Mouse (Mus musculus) hindbrain, postnatal 0 days (tissue): ENCODE results near the gene Rln3. TPM values are rescaled to one million over a fixed set of nuclear protein-coding genes. Genes with fewer than 3 reads are reported as not detected.

Experiments
- ATAC-seq: fragments of 200-750 bp; cut with Nextera tagmentation; 2 replicates; pipeline ENCODE4 v1.8.0; 2017; ENCODE audit warnings: mild to moderate bottlenecking, moderate TSS enrichment, moderate library complexity
- DNase-seq: peaks from one replicate; pipeline ENCODE4 v3.0.0-alpha.2; 2015; ENCODE audit warnings: low spot score
- H3K27ac ChIP-seq: fragments of 300-500 bp; sonication (generic); 2 replicates; pipeline ENCODE4 v1.5.1; 2014; ENCODE audit warnings: mild to moderate bottlenecking
- H3K27me3 ChIP-seq: fragments of 300-500 bp; sonication (generic); 2 replicates; pipeline ENCODE4 v1.6.1; 2014; ENCODE audit warnings: low read length, mixed read lengths; ENCODE audit not compliant: insufficient read depth
- H3K36me3 ChIP-seq: fragments of 300-500 bp; sonication (generic); 2 replicates; pipeline ENCODE4 v1.6.1; 2014; ENCODE audit warnings: low read length, mixed read lengths; ENCODE audit not compliant: insufficient read depth
- H3K4me1 ChIP-seq: fragments of 300-500 bp; sonication (generic); 2 replicates; pipeline ENCODE4 v1.6.1; 2014; ENCODE audit warnings: antibody characterized with exemption, low read length, mixed read lengths; ENCODE audit not compliant: insufficient read depth
- H3K4me2 ChIP-seq: fragments of 300-500 bp; sonication (generic); 2 replicates; pipeline ENCODE4 v1.6.1; 2014; ENCODE audit warnings: low read depth, mild to moderate bottlenecking, low read length, moderate library complexity, mixed read lengths
- H3K4me3 ChIP-seq: fragments of 300-500 bp; sonication (generic); 2 replicates; pipeline ENCODE4 v1.5.1; 2014; ENCODE audit warnings: low read length
- H3K9ac ChIP-seq: fragments of 300-500 bp; sonication (generic); replicated peaks from 2 replicates; pipeline ENCODE4 v1.6.1; 2014; ENCODE audit warnings: mild to moderate bottlenecking, low read length, moderate library complexity, mixed read lengths
- H3K9me3 ChIP-seq: fragments of 300-500 bp; sonication (generic); 2 replicates; pipeline ENCODE4 v1.6.1; 2016; ENCODE audit warnings: low read length, mixed read lengths
- CTCF ChIP-seq: IDR thresholded peaks from 2 replicates; pipeline ENCODE4 v1.5.1; 2016; ENCODE audit warnings: antibody characterized with exemption, control low read depth, low read depth
- WGBS: fragments of 180-500 bp; shearing (Covaris S2); extraction: QIAGEN DNeasy Blood & Tissue Kit; methylation state at CpG from one replicate; pipeline ENCODE4 v1.1.7; 2014; 5-methylcytosine and 5-hydroxymethylcytosine counted together
- polyA plus RNA-seq: library from polyadenylated mRNA; unstranded; fragments of >200 nt; fragmentation: Nextera tagmentation; extraction: Ambion mirVana; gene quantifications from 2 replicates; pipeline ENCODE4 v1.2.1, GENCODE M21; 2015
- total RNA-seq: library from RNA; depleted of rRNA; stranded (reverse); fragments of >200 nt; gene quantifications from 2 replicates; pipeline ENCODE4 v1.2.3, GENCODE M21; 2014

Gene Rln3
- total and polyA plus RNA-seq, 2 experiments from 2014 or later, result 6.6 to 18.8 TPM

- Histone ChIP-seq H3K9me3 (no peaks in the 10 kb centered on the region), H3K27ac (peak within 1 kb of the TSS; percentile 96), H3K4me1 (peaks cover 25% of the 10 kb centered on the region), H3K27me3 (no peaks in the 10 kb centered on the region), H3K4me3 (peak within 1 kb of the TSS; percentile 93), H3K9ac (peak within 1 kb of the TSS; percentile 87), H3K4me2 (peak within 1 kb of the TSS; percentile 66), H3K36me3 (no peaks in the 10 kb centered on the region)
- DNase-seq (peak; percentile 100), ATAC-seq (peak; percentile 98)
- WGBS, result under 1% methylated on average over 50 of the region's 51 CpGs
- no peak for TF ChIP-seq CTCF
Measured at GRCm38 (mm10) chr8:84066291-84066930, 21.6 kb upstream of the Rln3 start, which contains the start of gene Rfx1. Rfx1 (plus strand) TSS chr8:84066834.

DNA sequence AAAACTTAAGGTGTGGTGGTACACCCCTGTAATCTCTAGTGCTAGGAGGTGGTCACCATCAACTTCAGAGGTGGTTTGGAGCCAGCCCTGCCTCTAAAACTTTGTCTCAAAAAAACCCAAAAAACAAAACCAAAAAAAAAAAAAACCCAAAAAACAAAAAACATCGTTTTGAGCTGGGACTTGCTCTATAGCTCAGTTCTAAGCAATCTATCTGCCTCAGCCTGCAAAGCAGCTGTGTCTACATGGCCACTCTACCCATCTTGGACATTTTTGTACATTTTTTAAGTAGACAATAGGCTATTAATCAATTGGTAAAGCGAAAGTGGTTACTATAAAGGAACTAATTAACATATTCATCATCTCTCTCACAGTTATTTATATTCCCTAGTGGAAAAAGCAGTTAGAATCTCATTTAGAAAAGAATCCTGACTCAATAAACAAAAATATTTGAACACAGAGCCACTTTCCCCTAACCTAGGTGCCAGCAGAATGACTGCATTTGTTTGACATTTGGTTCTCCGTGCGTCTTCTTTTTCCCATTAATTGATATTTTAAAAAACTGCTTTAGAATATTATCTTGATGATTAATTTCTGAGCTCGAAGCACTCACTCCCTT lies 20.8 kb upstream of the Rln3 start:
- Histone ChIP-seq H3K27me3 (no peaks in the 10 kb centered on the region), H3K27ac (peak overlapping the region; percentile 78), H3K4me2 (peak overlapping the region; percentile 66), H3K4me1 (peaks cover 19% of the 10 kb centered on the region), H3K9me3 (no peaks in the 10 kb centered on the region), H3K9ac (peak overlapping the region; percentile 53), H3K36me3 (no peaks in the 10 kb centered on the region), H3K4me3 (peak overlapping the region; percentile 93)
- 19% methylated on average over 5 of the region's 5 CpGs for WGBS
- no peak for TF ChIP-seq CTCF
- ATAC-seq, result no peak
- no peak for DNase-seq

DNA sequence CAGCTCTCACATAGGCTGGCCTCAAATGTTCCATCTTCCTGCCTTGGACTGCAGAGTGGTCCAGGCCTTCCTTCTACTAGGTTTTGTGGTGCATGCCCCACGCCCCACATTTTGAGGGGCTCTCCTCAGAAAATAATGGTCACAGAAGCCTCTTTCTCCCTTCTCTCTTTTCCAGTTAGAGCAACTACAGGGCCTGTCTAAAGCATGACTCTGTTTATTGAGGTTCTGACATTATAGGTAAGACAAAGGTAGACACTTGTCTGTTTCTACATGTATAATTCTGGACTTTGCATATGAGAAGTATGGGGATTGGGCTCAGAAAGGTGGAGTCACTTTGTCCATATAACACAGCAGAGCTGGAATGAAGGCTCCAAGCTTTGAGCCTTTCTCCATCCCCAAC lies 20.2 kb upstream of the Rln3 start, which contains the start of gene Gm10643:
TSS of gene Gm10643 (minus strand) at position 101 of the 400 bp plus-strand sequence.
- peak within 1 kb of the TSS; percentile 78 for H3K27ac ChIP-seq
- H3K9me3 ChIP-seq, result no peaks in the 10 kb centered on the region
- DNase-seq (no peak), ATAC-seq (no peak)
- TF ChIP-seq CTCF, result no peak
- no peaks in the 10 kb centered on the region for H3K36me3 ChIP-seq
- peaks cover 15% of the 10 kb centered on the region for H3K4me1 ChIP-seq
- peak within 1 kb of the TSS; percentile 53 for H3K9ac ChIP-seq
- 100% methylated on average over 1 of the region's 1 CpGs for WGBS
- no peaks in the 10 kb centered on the region for H3K27me3 ChIP-seq
- peak within 1 kb of the TSS; percentile 66 for H3K4me2 ChIP-seq
- H3K4me3 ChIP-seq, result peak within 1 kb of the TSS; percentile 93

- no peak for DNase-seq
- no peak for ATAC-seq
- Histone ChIP-seq H3K4me3 (no peak overlapping the region), H3K4me2 (no peak overlapping the region), H3K27me3 (no peaks in the 10 kb centered on the region), H3K36me3 (no peaks in the 10 kb centered on the region), H3K9me3 (no peaks in the 10 kb centered on the region), H3K4me1 (peaks cover 11% of the 10 kb centered on the region), H3K9ac (no peak overlapping the region), H3K27ac (no peak overlapping the region)
- no peak for TF ChIP-seq CTCF
- 77% methylated on average over 8 of the region's 8 CpGs for WGBS
Measured at GRCm38 (mm10) chr8:84063861-84064610, 19.2 kb upstream of the Rln3 start.

- Histone ChIP-seq H3K4me2 (no peak overlapping the region), H3K27me3 (no peaks in the 10 kb centered on the region), H3K4me1 (no peaks in the 10 kb centered on the region), H3K9me3 (no peaks in the 10 kb centered on the region), H3K4me3 (no peak overlapping the region), H3K9ac (no peak overlapping the region), H3K36me3 (no peaks in the 10 kb centered on the region), H3K27ac (no peak overlapping the region)
- no peak for DNase-seq
- TF ChIP-seq CTCF, result no peak
- WGBS, result 88% methylated on average over 2 of the region's 2 CpGs
- no peak for ATAC-seq
Measured at GRCm38 (mm10) chr8:84060245-84060644, 15.4 kb upstream of the Rln3 start.

GRCm38 (mm10) chr8:84059226-84059625 lies 14.4 kb upstream of the Rln3 start:
- no peak for ATAC-seq
- Histone ChIP-seq H3K27me3 (no peaks in the 10 kb centered on the region), H3K27ac (no peak overlapping the region), H3K4me3 (no peak overlapping the region), H3K4me2 (no peak overlapping the region), H3K9ac (no peak overlapping the region), H3K4me1 (no peaks in the 10 kb centered on the region), H3K9me3 (no peaks in the 10 kb centered on the region), H3K36me3 (no peaks in the 10 kb centered on the region)
- no peak for TF ChIP-seq CTCF
- 92% methylated on average over 2 of the region's 2 CpGs for WGBS
- DNase-seq, result no peak
